Mouse (Mus musculus): ENCODE data around the gene Dido1.

The Dido1 gene

GRCm38 (mm10) chr2:180684031-180684430 is 25.8 kb downstream of the Dido1 start:
- DNase-seq (ENCODE audit: low spot score in 2 of 2) = no peak

- DNase-seq (ENCODE audit: low spot score in 2 of 2) = no peak
Measured at GRCm38 (mm10) chr2:180683524-180683923, 26.3 kb downstream of the Dido1 start.

- DNase-seq (ENCODE audit: low spot score in 2 of 2) = no peak
Measured at GRCm38 (mm10) chr2:180681225-180681624, 28.6 kb downstream of the Dido1 start.

- peak in 1 of 2 experiments; percentile 56 for DNase-seq (ENCODE audit: low spot score in 2 of 2)
Measured at GRCm38 (mm10) chr2:180678609-180679140, 31.1 kb downstream of the Dido1 start.

GRCm38 (mm10) chr2:180676706-180677105 is 33.1 kb downstream of the Dido1 start:
- DNase-seq (ENCODE audit: low spot score in 2 of 2) = no peak

- DNase-seq (ENCODE audit: low spot score in 2 of 2) = no peak
Measured at GRCm38 (mm10) chr2:180662008-180662407, 47.8 kb downstream of the Dido1 start.

- no peak for DNase-seq (ENCODE audit: low spot score in 2 of 2)
Measured at GRCm38 (mm10) chr2:180660521-180660920, 49.3 kb downstream of the Dido1 start.

- DNase-seq (ENCODE audit: low spot score in 2 of 2) = no peak
Measured at GRCm38 (mm10) chr2:180659353-180660150, 50.2 kb downstream of the Dido1 start.

GRCm38 (mm10) chr2:180658381-180658780 is 51.4 kb downstream of the Dido1 start:
- no peak for DNase-seq (ENCODE audit: low spot score in 2 of 2)

- peak; percentile 55 to 77 for DNase-seq (ENCODE audit: low spot score in 2 of 2)
Measured at GRCm38 (mm10) chr2:180657394-180658013, 52.3 kb downstream of the Dido1 start.

GRCm38 (mm10) chr2:180655150-180655549 is 54.6 kb downstream of the Dido1 start:
- no peak for DNase-seq (ENCODE audit: low spot score in 2 of 2)

GRCm38 (mm10) chr2:180654666-180655065 is 55.1 kb downstream of the Dido1 start:
- DNase-seq (ENCODE audit: low spot score in 2 of 2) = no peak

- DNase-seq (ENCODE audit: low spot score in 2 of 2) = no peak
Measured at GRCm38 (mm10) chr2:180646841-180647240, 63.0 kb downstream of the Dido1 start.

- DNase-seq (ENCODE audit: low spot score in 2 of 2) = no peak
Measured at GRCm38 (mm10) chr2:180643626-180644025, 66.2 kb downstream of the Dido1 start.

GRCm38 (mm10) chr2:180642555-180643260 is 67.1 kb downstream of the Dido1 start, which contains the start of gene Tcfl5:
TSS of gene Tcfl5 (minus strand) at chr2:180642708.
- DNase-seq (ENCODE audit: low spot score in 2 of 2) = no peak

GRCm38 (mm10) chr2:180641576-180642554 is 67.9 kb downstream of the Dido1 start:
- no peak for DNase-seq (ENCODE audit: low spot score in 2 of 2)

- DNase-seq (ENCODE audit: low spot score in 2 of 2) = no peak
Measured at GRCm38 (mm10) chr2:180611882-180612281, 97.9 kb downstream of the Dido1 start.

GRCm38 (mm10) chr2:180610283-180610682 is 99.5 kb downstream of the Dido1 start:
- no peak for DNase-seq (ENCODE audit: low spot score in 2 of 2)
